Mouse (Mus musculus) kidney, postnatal 36 days (tissue): ENCODE measurements at regions not wholly inside any gene's neighbourhood (a gene's known extent, or its start where the extent isn't known, plus 50 kb on each side); places are given as distances from the start of the nearest gene placed in this dataset.

Experiments
- DNase-seq, 2 experiments: peaks; one replicate each; pipeline ENCODE4 v3.0.0; 2021 to 2022; ENCODE audit warnings: mixed read lengths in 2 of 2

DNA sequence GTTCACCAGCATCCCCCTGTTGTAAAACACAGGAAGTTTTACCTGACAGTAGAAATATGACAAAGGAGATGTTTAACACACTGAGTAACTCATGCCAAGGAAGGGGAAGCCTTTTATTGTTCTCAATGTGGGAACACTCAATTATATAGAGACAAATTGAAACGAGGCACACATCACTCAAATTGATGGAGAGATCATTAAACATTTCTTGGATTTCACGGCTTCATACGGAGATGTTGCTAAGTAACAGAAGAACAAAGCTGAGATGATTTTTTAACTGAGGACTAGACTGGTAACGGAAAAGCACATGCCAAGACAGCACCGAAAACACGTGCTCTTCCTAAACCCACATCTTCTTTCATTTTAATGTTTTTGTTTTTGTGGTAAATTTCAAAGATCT, 437.0 kb upstream of the Intu start:
- no peak for DNase-seq

DNA sequence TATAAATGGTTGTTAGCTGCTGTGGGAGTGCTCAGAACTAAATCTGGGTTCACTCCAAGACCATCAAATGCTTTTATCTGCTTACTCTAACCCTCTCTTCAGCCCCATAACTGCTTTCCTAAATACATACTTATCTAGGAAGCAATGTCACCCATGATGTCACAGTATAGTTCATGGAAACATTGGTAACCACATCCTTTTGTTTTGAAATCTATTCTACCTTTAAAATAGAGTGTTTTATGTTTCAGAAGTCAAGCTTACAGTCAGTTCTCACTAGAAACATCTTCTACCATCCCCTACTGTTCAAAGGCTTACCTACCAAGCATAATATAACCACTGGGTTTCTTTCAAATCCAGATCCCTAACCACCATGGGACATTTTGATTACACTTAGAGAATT, 436.4 kb upstream of the Intu start:
- DNase-seq: no peak

DNA sequence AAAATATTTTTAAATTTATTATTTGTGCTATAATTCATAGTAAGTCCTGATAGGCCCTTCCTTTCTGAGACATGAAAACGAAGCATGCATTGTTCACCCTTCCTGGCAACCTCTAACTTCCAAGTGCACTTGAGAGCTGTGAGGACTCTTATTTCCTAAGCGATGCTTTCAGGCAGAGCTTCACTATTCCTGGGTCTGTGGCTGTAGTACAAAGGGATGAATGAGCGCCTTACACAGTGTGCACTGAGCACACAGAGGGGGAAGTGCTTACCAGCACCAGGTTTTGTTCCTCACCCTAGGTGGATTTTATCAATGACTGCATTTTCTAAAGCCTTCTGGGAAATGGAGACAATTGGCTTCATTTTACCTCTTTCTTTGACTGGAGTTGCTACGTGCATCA, 428.4 kb upstream of the Intu start:
- peak in 1 of 2 experiments; percentile 7 for DNase-seq

DNA sequence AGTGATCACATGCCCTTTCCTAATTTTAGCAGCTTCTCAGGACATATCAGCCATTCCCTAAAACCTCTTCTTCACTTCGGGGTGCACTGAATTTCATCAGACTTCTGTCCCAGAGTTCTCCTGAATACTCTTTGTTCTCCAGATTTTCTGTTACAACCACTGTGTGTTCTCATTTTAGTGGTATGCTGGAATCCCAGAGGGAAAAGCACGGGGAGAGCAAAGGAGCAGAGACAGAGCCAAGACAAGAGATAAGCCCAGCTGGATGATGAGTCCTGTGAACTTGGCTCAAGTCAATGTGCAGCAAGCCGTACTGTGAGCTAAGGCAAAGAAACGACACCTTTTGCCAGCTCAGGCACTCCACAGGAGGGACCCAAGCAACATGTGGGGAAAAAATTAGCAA, 416.3 kb upstream of the Intu start:
- no peak for DNase-seq

DNA sequence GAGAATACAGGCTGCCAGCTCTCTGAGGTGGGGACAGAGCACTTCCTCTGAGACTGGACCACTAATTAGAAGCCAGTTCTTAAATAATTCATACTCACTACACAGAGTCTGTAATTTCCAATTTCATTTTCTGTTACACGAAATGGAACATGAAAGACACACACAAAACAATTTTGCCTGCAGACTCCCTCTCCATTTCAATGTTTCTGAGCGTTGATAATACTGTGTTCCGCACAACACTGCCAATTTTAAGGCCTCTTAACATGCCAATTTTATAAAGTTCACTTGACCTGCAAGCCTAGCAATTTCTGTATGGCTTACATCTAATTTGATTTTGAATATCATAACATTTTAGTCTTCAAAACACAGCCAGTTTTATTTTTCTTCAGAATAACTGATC, 412.5 kb upstream of the Intu start:
- no peak for DNase-seq

DNA sequence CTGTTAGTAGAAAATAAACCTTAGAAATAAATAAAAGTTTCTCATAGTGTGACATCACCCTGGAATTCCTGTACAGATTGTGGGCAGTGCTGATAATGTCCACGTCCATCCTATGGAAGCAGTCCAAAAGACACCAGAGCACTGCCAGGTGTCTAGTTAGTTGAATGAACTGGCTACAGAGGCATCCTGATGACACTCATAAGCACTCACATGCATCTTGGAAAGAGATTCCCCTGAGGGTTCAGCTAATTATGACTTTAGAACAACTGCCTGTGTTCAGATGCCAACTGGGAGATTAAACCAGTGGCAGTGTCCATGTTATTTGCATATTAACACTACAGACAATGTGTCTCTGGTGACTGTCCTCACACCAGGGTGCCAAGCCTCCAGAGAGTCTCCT, 411.6 kb upstream of the Intu start:
- no peak for DNase-seq

DNA sequence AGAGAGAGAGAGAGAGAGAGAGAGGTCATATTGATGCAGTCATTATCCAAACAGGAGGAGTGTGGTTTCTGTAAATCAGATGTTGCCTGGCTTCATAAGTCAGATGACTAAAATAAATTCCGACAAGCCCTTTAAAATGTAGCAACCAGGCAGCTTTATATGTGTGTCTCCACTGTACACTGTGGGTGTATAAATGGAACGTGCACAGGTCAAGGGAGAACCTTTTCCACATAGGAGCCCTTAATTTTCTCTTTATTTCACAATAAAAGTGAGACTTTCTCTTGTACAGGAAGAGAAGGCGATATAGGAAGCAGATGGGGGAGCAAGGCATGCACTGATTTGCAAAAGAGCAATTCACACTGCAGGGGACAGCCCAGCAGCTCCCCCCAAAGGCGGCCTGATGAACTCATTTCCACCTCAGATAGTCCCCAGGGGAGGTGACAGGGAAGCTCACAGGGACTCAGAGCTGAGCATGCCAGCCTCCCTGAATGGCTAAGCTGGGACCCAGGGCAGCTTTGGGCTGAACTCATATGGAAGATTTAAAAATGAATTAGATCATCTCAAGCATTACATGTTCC, 410.7 kb upstream of the Intu start:
- DNase-seq: peak; percentile 16 to 58

DNA sequence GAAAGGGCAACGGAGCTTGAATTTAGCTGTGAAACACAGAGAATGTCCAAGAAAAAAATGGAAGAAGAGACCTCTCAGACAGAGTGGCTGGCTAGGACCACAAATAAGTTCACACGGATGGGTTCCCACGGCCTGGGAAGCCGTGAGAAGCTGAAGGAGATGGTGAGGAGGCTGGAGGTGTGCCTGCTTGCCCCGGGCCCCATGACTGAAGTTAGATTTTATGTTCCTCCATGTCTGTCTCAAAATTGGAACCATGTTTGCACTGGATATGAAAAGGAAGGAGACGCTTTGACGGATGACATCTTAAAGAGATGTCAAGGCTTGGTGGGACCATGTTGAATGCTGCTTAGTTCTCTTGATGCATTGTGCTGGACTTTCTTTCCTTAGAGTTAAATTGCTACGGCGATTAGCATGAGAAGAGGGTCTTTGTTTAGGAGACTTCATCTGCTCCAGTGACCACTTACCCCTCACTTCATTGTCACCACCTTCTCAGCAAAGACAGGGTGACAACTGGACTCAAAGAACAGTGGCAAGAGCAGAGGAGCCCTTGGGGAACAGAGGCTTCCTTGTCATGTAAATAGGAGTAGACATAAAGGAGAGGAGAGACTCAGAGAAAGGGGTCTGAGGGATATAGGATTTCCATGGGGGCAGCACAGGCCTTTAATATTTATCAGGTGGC, 407.4 kb upstream of the Intu start:
- no peak for DNase-seq

DNA sequence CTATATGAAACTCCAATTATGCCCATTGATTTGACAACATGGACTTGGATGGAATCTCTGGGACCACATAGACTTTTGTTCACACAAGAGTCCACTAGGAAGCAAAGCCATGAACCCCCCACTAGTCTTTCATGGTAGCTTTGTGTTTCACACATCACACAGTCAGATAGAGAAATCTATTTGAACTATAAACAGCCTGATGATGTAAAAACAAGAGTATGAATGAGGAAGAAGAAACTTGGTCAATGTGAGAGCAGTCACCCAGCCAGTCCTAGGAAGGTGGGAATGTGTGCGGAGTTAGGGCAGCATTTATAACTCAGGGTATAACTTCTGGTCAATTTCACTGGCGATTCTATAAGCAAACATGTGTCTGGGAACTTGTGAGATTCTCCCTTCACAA, 404.2 kb upstream of the Intu start:
- no peak for DNase-seq

DNA sequence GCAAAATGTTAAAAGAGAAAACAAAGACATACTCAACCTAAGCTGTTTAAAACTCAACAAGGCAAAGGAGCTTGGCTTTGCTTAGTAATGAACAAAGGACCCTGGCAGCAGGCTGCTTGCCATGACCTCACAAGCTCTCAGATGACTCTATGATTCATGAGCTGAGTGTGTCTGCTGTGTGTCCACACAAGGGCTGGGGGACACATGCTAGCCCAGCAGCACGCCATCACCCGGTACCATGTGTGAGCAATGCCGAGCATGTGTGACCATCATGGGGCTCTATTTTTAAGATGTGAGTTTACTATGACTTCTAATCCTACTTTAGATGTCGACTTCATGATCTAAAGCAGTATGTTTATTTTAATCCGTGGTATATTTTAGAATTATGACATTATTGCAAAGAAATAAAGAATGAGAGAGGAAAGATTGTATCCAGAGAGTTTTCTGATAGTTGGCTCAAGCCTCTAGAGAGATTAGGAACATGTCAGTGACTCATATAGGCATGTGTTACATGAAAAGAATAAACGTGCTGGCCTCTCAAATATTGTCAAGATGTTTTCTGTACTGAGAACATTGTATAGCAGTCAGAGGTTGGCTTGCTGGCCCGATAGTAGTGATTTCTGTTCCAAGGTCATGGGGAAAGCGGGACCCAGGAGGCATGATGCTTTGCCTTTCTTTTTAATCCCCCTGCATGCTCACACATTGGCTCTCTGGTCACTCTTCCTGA, 400.1 kb upstream of the Intu start:
- DNase-seq: no peak

DNA sequence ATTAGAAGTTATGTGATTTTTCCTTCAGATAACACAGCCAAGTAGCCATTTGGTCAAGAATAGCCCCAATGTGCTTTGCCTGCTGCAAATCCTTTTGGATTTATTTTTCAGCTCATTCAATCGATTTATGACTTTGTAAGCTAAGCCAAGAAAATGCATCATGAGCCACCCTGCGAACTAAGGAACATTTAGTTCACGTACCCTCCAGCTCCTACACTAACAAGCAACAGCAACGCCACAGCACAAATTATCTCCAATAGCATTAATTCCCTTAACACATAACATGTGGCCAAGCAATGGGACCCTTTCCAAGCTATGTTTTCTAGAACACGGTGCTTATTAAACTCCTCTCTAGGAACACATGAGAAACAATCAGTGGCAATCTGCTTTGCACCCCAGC, 392.4 kb upstream of the Intu start:
- peak in 1 of 2 experiments; percentile 14 for DNase-seq

DNA sequence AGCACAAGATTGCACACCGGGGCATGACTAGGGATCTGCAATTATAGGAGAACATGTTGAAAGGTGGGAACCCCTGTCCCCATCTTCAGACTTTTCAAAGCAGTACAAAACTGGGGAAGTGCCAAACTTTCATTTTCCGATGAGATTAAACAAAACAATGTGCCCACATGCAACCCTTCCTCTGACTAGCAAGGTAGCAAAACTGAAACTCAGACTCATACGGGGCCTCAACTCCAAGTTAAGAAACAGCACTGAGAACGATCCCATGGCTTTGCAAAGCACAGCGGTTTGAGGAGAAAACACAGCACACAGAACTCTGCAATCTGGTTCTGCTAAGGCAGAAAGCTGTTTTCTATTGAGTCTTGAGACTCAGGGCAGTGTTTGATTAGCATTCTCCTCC, 388.9 kb upstream of the Intu start:
- no peak for DNase-seq

DNA sequence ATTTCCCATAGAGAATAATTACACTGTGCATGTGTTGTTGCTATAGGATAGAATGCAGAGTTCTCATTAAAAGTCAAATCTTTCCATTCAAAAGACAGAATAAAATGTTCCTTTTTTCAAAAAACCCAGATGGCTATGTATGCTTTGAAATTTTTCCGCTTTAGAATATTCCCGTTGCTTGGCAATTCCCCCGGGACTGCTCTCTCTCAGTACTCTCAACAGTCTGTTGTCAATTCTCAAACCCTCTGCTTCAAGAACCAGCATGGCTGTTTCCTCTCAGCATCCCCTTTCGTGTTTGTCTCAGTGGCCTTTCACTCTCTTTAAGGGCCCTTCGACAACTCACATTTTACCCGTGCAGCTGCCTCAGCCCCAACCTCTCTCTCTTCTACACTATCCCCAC, 372.5 kb upstream of the Intu start:
- no peak for DNase-seq

DNA sequence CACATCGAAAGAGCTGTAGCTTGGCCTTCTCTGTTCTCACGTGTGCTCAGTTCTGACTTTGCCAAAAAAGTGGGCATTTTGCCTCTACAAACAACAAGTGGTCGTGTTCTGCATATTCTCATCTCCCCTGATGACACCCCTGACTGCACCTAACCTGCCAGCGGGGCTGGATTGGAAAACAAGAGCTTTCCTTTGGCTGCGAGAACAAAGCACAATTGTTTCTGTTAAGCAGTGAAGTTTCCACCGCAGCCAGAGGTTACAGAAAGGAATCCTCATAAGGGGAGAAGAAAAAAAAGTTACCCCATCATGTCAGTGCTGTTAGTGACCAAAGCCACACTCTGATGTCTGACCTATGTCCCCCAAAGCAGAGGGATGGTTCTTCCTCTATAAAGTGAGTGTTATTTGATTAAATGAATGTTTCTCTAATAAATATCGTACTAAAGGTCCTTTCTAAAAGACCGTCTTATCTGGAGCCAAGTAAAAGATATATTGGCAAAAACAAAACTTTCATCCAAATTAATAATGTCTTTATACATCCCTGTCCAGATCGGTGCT, 371.4 kb upstream of the Intu start:
- no peak for DNase-seq

DNA sequence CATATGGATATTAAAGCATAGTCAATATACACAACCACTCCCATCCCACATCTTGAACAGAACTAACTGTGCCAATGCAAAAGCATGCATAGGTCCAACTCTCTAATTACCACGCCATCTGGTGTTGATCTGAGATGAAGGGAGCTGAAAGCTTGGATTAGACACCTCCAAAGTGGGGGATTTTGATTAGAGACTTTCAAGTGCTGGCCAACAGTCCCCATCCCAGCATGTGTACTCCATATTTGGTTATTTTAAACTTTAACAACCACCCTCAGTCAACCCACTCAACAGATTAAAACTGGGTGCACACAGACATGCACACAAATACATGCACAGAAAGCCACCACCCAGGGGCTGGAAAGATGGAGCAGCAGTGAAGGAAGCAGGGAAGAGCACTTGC, 366.9 kb upstream of the Intu start:
- DNase-seq: no peak

DNA sequence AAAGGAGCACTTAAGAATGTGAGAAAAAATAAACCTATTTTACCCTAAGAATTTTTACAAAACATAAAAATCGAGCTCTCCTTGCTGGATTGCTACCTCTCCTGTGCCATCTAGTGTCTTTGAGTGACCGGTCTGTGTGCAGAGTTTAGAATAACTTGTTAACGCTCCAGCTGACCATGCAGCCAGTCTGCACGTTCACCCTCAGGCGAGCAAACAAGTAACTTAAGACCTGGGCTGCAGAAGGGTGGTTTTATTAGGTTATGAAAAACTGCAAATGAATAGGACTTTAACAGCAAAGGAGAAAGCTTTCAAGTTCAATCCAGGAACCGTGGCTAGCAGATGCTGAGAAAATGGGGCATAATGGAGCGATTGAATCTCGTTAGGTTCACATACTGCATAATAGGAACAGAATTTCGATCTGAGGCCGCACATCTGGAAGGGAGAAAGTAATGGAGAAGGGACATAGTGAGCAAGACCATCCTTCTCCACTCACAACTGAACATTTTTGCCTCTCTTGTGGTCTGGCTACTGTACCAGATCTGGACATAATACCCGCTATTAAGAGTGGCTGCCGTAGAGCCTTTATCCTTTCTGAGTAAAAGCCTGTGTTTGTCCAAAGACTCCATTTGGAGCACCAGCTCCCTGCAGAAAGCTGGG, 363.0 kb upstream of the Intu start:
- peak; percentile 7 to 10 for DNase-seq

DNA sequence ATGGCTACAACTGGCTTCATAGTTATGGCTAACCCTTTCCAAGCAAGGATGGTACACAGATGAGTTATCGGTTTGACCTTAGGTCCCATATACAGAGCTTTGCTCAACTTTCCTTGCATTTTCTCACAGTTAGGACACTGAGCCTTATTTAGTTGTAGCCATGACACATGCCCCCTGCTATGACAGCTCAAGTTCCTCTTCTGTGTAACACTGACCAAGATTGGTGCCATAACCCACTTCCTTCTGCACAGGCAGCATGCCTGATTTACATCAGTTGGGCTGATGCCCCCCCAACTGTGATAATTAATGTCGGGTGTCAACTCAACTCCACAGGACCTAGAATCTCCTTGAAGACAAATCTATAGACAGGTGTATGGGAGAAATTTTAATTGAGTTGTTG, 361.5 kb upstream of the Intu start:
- no peak for DNase-seq

DNA sequence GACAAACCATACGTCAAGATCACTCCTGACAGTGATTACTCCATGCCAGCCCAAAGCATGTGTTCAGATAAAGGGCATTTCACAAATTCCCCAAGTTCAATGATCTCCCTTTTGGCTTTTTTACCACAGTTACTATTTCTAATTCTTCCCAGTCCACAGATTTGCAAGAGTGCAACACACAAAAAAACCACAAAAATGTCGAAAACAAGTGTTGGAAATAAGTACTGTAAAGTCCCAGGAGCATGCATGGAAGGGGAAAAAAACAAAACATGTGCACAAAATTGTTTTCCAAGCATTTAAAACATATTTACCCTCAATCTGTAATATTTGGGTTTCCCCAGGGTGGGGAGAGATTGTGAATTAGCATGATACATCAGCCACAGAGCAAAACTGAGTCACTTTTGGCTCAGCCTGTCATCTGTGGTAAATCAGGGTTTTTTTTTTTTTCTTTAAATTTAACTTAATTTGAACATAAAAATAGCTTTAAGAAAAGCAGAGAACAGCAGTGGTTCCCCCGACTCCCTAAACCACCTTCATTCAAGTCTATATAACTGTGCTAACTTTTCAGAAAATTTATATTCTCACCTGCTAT, 351.3 kb upstream of the Intu start:
- DNase-seq: no peak

DNA sequence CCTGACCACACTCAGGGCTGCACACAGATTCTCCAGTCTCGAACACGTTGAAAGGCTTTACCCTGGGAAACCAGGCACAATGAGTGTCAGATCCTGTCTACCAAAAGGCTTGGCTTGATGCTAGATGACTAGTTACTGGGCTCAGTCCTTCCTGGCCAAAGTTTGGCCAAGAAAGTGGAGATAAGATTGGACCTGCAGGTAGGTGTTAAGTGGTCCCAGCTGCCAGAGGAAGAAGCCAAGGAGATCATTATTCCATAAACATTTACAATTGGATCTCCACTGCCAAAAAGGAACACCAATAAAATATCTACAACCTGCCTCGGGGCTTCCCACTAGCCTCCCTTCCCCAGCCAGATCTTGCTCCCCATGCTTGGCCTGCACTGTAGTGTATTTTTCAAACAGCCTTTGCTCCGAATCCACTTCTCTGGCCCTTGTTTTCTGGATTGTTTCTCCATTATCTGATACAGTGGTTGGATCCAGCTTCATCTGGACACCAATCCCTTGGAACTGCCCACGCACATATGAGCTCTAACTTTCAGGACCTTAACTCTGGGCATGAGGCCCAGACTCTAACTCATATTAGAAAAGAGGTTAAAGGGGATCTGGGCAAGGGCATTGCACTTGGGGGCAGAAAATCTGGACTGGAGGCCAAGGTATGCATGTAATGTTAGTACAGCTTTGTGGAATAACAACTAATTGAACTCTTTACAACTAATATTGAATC, 345.3 kb upstream of the Intu start:
- no peak for DNase-seq

DNA sequence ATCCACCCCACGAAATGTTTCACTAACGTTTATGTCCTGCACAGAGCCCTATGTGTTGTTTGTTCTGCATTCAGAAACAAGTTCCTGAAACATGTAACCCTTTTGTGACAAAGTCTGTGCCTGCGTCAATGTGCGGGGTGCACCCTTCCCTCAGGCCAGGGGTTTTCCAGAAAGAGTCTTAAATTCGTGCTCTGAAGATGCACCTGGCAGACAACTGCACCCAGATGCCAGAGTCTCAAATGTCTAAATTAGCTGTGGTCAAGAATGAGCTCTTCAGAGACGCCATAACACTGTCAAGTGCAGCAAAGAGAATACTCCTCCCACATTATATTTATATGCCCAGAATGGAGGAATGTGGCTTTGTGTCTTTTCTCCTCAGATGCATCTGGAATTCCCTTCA, 341.6 kb upstream of the Intu start:
- DNase-seq: no peak

DNA sequence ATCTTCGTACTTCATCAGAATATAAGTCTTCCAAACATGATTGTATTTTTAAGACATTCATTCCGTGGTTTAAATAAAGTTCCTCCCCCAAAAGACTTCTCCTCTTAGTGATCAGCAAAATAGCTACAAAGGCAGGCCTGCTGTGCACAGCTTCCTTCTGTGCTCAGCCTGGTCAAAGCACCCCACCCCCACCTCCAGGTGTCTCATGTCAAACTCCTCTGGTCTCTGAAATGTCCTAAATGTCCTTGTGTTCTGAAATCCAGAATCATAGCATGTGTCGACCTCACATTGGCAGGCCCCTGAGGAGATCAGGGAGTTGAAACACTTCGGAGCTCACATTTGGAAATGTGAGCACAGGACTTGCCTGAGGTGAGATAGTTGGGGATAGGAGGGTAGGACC, 341.1 kb upstream of the Intu start:
- no peak for DNase-seq

DNA sequence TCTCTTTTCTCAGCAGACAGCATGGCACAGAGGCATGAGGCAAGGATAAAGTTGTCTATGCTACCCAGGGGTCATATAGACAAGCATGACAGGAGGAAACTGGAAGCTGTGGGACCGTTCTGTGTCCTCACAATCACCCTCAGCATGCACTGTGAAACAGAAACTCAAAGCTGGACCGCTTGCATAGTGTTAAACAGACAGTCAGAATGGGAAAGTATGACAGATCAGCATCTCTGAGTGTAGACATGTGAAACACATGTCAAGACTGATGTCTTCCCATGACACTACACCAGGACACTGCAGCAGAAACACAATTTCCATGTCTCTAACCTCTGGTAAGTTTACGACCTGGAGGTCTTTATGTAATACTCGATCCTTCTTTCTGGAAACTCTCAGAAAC, 330.9 kb upstream of the Intu start:
- no peak for DNase-seq

DNA sequence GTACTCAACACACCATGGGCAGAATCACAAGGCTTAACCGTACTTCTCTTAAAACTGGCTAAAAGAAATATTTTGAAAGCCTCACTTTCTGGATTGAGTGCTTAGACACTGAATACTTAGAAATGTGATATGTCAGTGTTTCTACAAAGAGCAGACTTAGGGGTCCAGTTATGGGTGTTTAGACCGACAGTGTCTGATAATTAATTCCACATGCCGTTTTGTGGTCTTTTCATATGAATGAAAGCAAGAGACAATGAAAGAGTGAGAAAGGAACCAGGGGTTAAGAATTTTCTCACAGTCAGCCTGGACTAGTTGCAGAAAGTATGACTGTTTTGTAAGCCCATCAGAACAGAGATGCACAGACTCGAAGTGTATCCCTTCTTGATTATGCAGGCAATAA, 324.8 kb upstream of the Intu start:
- no peak for DNase-seq
